Mouse (Mus musculus) cerebellum, adult 18-20 months (tissue): ENCODE measurements at regions not wholly inside any gene's neighbourhood (a gene's known extent, or its start where the extent isn't known, plus 50 kb on each side); places are given as distances from the start of the nearest gene placed in this dataset.
A peak's percentile ranks its signal among the peaks of the same experiment; 100 is the strongest.

Experiments used
- DNase-seq, 2 experiments: peaks; one replicate each; pipeline ENCODE4 v3.0.0; 2021

GRCm38 (mm10) chr2:159401421-159402100, 607.0 kb downstream of the Dhx35 start:
- DNase-seq = no peak

- no peak for DNase-seq
Measured at GRCm38 (mm10) chr2:159404940-159405339, 610.3 kb downstream of the Dhx35 start.

- DNase-seq = no peak
Measured at GRCm38 (mm10) chr2:159414599-159414998, 620.0 kb downstream of the Dhx35 start.

- DNase-seq = no peak
Measured at GRCm38 (mm10) chr2:159418371-159418940, 623.8 kb downstream of the Dhx35 start.

- DNase-seq = no peak
Measured at GRCm38 (mm10) chr2:159422281-159422937, 627.8 kb downstream of the Dhx35 start.

- no peak for DNase-seq
Measured at GRCm38 (mm10) chr2:159428201-159428600, 633.6 kb downstream of the Dhx35 start.

GRCm38 (mm10) chr2:159430577-159431329, 636.1 kb downstream of the Dhx35 start:
- DNase-seq = no peak

- DNase-seq = no peak
Measured at GRCm38 (mm10) chr2:159438961-159439360, 644.4 kb downstream of the Dhx35 start.

GRCm38 (mm10) chr2:159443581-159443980, 649.0 kb downstream of the Dhx35 start:
- DNase-seq = peak; percentile 8 to 9

GRCm38 (mm10) chr2:159446434-159446833, 651.8 kb downstream of the Dhx35 start:
- no peak for DNase-seq

GRCm38 (mm10) chr2:159446886-159447285, 652.3 kb downstream of the Dhx35 start:
- DNase-seq = no peak

- no peak for DNase-seq
Measured at GRCm38 (mm10) chr2:159448976-159449375, 654.4 kb downstream of the Dhx35 start.

- no peak for DNase-seq
Measured at GRCm38 (mm10) chr2:159451439-159451838, 656.8 kb downstream of the Dhx35 start.

- DNase-seq = no peak
Measured at GRCm38 (mm10) chr2:159481399-159482080, 686.9 kb downstream of the Dhx35 start.

GRCm38 (mm10) chr2:159491090-159491489, 696.5 kb downstream of the Dhx35 start:
- DNase-seq = peak in 1 of 2 experiments; percentile 4

GRCm38 (mm10) chr2:159498691-159499090, 704.1 kb downstream of the Dhx35 start:
- no peak for DNase-seq

- DNase-seq = no peak
Measured at GRCm38 (mm10) chr2:159501039-159501438, 706.4 kb downstream of the Dhx35 start.

GRCm38 (mm10) chr2:159519066-159519465, 724.5 kb downstream of the Dhx35 start:
- DNase-seq = no peak

- DNase-seq = no peak
Measured at GRCm38 (mm10) chr2:159523739-159524138, 729.1 kb downstream of the Dhx35 start.

- DNase-seq = peak in 1 of 2 experiments; percentile 3
Measured at GRCm38 (mm10) chr2:159534951-159535350, 740.3 kb downstream of the Dhx35 start.

- DNase-seq = no peak
Measured at GRCm38 (mm10) chr2:159539261-159539660, 744.7 kb downstream of the Dhx35 start.

- DNase-seq = no peak
Measured at GRCm38 (mm10) chr2:159557567-159557966, 763.0 kb downstream of the Dhx35 start.

- DNase-seq = no peak
Measured at GRCm38 (mm10) chr2:159565255-159565654, 768.7 kb downstream of the Gm826 start.
